Mouse (Mus musculus) Patski (cell line): ENCODE data around the gene Sctr. TPM values are rescaled to one million over a fixed set of nuclear protein-coding genes. Genes with fewer than 3 reads are reported as not detected.

Experiments
- ATAC-seq: fragments of 100-300 bp; one replicate; pipeline ENCODE4 v1.8.0; 2021
- CTCF ChIA-PET: fragments of 350-600 bp; sonication (Branson Sonifier 250); formaldehyde crosslinking; loops from one replicate; lab custom pipeline; 2022; ENCODE audit warnings: inconsistent platforms; lab: Charles Lee
- POLR2A ChIA-PET: fragments of 350-600 bp; sonication (Branson Sonifier 250); formaldehyde crosslinking; loops from one replicate; lab custom pipeline; 2022; ENCODE audit warnings: antibody characterized with exemption, inconsistent platforms; lab: Charles Lee
- DNase-seq: peaks from one replicate; pipeline ENCODE4 v3.0.0-alpha.2; 2011; ENCODE audit warnings: low read depth, low spot score
- H3K27me3 ChIP-seq: fragments of 371-371 bp; one replicate; pipeline ENCODE4 v1.5.1; 2021
- CTCF ChIP-seq: fragments of 100-300 bp; IDR thresholded peaks from one replicate; pipeline ENCODE4 v1.5.1; 2021
- in situ Hi-C: fragments of 300-500 bp; cut with MboI; formaldehyde crosslinking; loops from 3 replicates; pipeline ENCODE4 v1.11.1; 2018; ENCODE audit warnings: low pct_unique_long_range_greater_than_20kb, mixed read lengths
- polyA plus RNA-seq: library from polyadenylated mRNA; unstranded; gene quantifications from one replicate; pipeline ENCODE4 v1.2.3, GENCODE M21; 2021

Gene Sctr
- polyA plus RNA-seq, 1 experiment from 2014 or later, result 0.04 TPM

- in situ Hi-C loops, result no loop called here
- TF ChIP-seq CTCF, result no peak
- CTCF ChIA-PET, result no interaction called here
- POLR2A ChIA-PET, result interaction anchor here (1.1 to 1.3 kb wide), 3 partner anchors 13 to 14 kb away, joined by 3 to 4 read pairs (median 4); no protein-coding TSS in a partner anchor
- DNase-seq (no peak), ATAC-seq (no peak)
- H3K27me3 ChIP-seq, result no peaks in the 10 kb centered on the region
Observed at GRCm38 (mm10) chr1:120074931-120075330, 68.2 kb downstream of the Sctr start.

- ChIA-PET CTCF (no interaction called here), POLR2A (interaction anchor here (1.3 kb wide), 1 partner anchor 15 kb away, joined by 4 read pairs; no protein-coding TSS in a partner anchor)
- no peaks in the 10 kb centered on the region for H3K27me3 ChIP-seq
- TF ChIP-seq CTCF, result no peak
- in situ Hi-C loops, result no loop called here
- DNase-seq (no peak), ATAC-seq (no peak)
Observed at GRCm38 (mm10) chr1:120075507-120075906, 68.8 kb downstream of the Sctr start.

- no peak for DNase-seq
- CTCF ChIA-PET, result no interaction called here
- no peaks in the 10 kb centered on the region for H3K27me3 ChIP-seq
- no peak for TF ChIP-seq CTCF
- ATAC-seq, result no peak
- in situ Hi-C loops, result no loop called here
- POLR2A ChIA-PET, result no interaction called here
Observed at GRCm38 (mm10) chr1:120077746-120078410, 71.2 kb downstream of the Sctr start.

GRCm38 (mm10) chr1:120080632-120081031, 73.9 kb downstream of the Sctr start:
- no peaks in the 10 kb centered on the region for H3K27me3 ChIP-seq
- ATAC-seq (peak; percentile 71), DNase-seq (no peak)
- CTCF ChIA-PET, result no interaction called here
- POLR2A ChIA-PET, result no interaction called here
- no peak for TF ChIP-seq CTCF
- in situ Hi-C loops, result no loop called here

- ATAC-seq (peak; percentile 68), DNase-seq (no peak)
- no peak for TF ChIP-seq CTCF
- in situ Hi-C loops, result no loop called here
- no peaks in the 10 kb centered on the region for H3K27me3 ChIP-seq
- ChIA-PET CTCF (interaction anchor here (0.9 to 1.1 kb wide), 3 partner anchors 9 to 50 kb away, joined by 3 to 4 read pairs (median 3); no protein-coding TSS in a partner anchor), POLR2A (interaction anchor here (0.5 kb wide), 1 partner anchor 43 kb away, joined by 3 read pairs; no protein-coding TSS in a partner anchor)
Observed at GRCm38 (mm10) chr1:120082957-120083585, 76.4 kb downstream of the Sctr start.

GRCm38 (mm10) chr1:120083921-120084517, 77.3 kb downstream of the Sctr start:
- ATAC-seq (no peak), DNase-seq (no peak)
- no peaks in the 10 kb centered on the region for H3K27me3 ChIP-seq
- in situ Hi-C loops, result no loop called here
- POLR2A ChIA-PET, result no interaction called here
- CTCF ChIA-PET, result no interaction called here
- no peak for TF ChIP-seq CTCF

GRCm38 (mm10) chr1:120085696-120086095, 79.0 kb downstream of the Sctr start:
- CTCF ChIA-PET, result interaction anchor here (1.0 kb wide), 1 partner anchor 52 kb away, joined by 3 read pairs; no protein-coding TSS in a partner anchor
- DNase-seq, result no peak
- H3K27me3 ChIP-seq, result no peaks in the 10 kb centered on the region
- ATAC-seq, result no peak
- POLR2A ChIA-PET, result no interaction called here
- no peak for TF ChIP-seq CTCF
- in situ Hi-C loops, result no loop called here

GRCm38 (mm10) chr1:120086644-120087043, 80.0 kb downstream of the Sctr start:
- DNase-seq (no peak), ATAC-seq (no peak)
- TF ChIP-seq CTCF, result no peak
- ChIA-PET POLR2A (no interaction called here), CTCF (no interaction called here)
- no peaks in the 10 kb centered on the region for H3K27me3 ChIP-seq
- in situ Hi-C loops, result no loop called here

- DNase-seq, result no peak
- no peak for ATAC-seq
Observed at GRCm38 (mm10) chr1:120089180-120089579, 82.5 kb downstream of the Sctr start.

GRCm38 (mm10) chr1:120090880-120091570, 84.3 kb downstream of the Sctr start:
- H3K27me3 ChIP-seq, result no peaks in the 10 kb centered on the region
- DNase-seq (no peak), ATAC-seq (no peak)
- POLR2A ChIA-PET, result no interaction called here
- in situ Hi-C loops, result loop anchor here (5.0 to 10.0 kb wide), 3 partner anchors 59 to 464 kb away; partner anchors contain the start of gene Tmem177
- CTCF ChIA-PET, result interaction anchor here (6.7 kb wide), 1 partner anchor 58 kb away, joined by 27 read pairs; no protein-coding TSS in a partner anchor
- TF ChIP-seq CTCF, result no peak

More at GRCm38 (mm10) chr1:120089180-120089579, 82.5 kb downstream of the Sctr start:
- no peaks in the 10 kb centered on the region for H3K27me3 ChIP-seq
- ChIA-PET CTCF (interaction anchor here (1.0 to 1.8 kb wide), 5 partner anchors 9 to 76 kb away, joined by 3 to 8 read pairs (median 4); no protein-coding TSS in a partner anchor), POLR2A (interaction anchor here (0.6 to 1.4 kb wide), 2 partner anchors 15 to 75 kb away, joined by 4 to 6 read pairs; no protein-coding TSS in a partner anchor)
- no peak for TF ChIP-seq CTCF
- in situ Hi-C loops, result no loop called here
